Mouse (Mus musculus) urinary bladder, postnatal 14 days (tissue): ENCODE results near the gene Ltbp1.
A peak's percentile ranks its signal among the peaks of the same experiment; 100 is the strongest.

Experiments used
- DNase-seq: peaks from one replicate; pipeline ENCODE4 v3.0.0; 2021; ENCODE audit warnings: low spot score

The Ltbp1 gene

DNA sequence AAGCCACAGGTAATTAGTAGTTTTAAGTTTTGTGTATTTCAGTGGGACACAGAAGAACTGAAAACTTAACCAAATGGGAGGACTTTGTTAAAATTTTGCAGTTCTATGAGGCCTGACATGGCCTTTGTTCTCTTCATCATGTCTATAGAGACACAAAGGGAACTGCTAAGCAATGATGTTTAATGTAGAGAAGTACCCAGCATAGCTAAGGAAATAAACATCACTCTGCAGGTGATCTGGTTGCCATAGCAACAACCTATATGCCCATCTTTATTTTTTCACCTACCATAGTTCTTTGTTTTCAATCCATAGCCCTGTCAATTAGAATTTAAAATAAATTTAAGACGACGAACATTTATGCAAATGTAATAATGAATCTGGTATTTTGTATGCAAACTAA lies 233.3 kb downstream of the Ltbp1 start:
- DNase-seq: no peak

DNA sequence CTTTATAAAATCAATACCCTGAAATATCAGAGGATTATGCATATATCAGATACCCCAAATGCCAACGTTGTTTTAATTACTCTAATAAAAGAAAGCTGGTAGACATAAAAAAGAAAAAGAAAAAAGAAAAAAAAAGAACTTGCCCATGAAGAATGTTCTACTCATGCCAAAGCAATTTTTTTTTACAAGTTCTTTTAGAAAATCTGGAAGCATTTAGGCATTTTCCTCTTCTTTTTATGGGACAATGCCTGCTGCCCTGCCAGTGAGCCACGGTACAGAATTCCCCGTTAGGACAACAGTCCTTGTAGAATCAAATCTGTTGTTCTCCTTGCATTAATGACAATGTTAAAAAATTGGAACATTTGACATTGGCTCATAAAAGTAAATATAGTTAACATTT lies 234.2 kb downstream of the Ltbp1 start:
- no peak for DNase-seq

DNA sequence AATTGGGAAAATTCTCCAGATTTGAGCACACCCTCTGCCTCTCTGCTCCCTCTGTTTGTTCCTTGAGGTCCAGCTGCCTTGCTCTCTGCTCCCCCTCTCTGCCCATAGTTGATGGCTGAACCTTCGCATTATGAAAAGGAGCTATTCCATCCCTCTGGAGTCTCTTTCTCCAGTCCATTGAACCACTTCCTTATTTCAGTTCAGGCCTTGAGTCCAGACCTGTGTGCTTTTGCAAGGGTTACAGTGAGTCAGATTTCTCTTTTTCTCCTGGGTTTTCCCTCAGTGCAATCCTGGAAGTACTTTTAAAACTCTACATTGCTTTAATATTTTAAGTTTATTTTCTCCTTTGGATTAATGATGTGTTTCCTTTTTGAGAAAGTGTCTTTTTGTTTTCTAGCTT lies 236.7 kb downstream of the Ltbp1 start:
- DNase-seq: no peak

DNA sequence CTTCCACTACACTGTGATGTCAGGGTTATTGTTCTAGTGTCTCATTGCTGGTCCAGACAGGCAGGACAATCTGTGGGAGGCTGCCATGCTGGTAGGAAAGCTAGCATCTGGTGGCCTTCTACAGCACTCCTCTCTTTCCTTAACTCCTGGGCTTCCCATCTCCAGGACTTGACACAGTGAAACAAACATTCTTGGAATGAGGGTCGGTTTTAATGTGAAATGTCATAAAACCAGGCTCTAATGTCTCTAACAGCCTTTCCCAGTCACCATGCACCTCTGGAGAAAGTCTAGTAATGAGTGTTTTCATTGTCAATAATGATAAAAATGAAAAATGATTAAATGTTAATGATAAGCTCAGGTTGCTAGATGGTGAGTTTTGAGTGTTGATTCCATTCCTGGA lies 237.9 kb downstream of the Ltbp1 start:
- no peak for DNase-seq

DNA sequence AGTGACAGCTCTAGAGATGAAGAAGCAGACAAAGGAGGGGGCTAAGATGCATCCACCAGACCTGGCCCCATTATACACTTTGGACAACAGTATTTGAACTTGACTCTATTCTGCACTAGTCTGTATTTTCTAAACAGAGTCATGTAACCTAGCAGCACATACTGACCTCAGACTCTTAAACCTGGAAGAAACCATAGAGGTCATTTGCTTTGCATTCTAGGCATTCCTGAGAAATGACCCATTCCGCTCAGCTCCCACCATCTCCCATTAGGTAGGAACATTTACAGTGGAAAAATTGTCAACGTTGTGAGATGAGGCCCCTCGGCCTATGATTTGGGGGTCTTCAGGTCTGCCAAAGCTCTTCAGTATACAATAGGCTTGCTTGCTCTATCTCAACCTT lies 238.8 kb downstream of the Ltbp1 start:
- no peak for DNase-seq

DNA sequence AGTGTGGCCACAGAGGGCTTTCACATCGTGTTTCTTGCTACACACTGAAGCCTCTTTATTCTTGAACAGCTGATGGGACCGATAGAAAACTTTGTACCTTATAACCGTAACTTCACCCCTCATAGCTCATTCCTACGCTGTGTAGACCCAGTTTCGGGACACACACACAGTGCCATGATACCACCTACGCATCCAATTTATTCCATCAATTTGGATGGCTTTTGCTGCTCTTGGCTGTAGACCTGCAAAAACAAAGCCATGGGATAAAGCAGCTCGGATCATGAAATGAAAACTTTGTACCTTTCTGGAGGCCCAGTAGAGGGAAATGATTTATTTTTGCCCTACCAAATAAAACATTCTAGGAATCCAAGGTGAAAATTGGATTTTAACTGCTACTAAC lies 239.7 kb downstream of the Ltbp1 start:
- DNase-seq: no peak

DNA sequence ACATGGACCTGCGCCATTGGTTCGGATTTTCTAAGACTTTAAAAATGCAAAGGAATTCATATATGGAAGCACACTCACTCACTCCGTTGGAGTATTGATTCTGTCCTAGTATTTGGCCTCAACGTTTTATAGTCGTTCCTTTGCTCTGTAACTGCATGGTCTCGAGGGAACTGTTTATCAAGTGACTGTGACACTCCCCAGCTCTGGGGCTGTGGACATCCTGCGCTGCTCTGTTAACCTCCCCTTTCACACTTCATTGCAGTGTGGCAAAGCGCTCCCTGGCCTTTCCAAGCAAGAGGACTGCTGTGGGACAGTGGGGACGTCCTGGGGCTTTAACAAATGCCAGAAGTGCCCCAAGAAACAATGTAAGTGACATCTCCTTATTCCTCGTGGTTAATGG lies 243.3 kb downstream of the Ltbp1 start:
- DNase-seq: no peak

DNA sequence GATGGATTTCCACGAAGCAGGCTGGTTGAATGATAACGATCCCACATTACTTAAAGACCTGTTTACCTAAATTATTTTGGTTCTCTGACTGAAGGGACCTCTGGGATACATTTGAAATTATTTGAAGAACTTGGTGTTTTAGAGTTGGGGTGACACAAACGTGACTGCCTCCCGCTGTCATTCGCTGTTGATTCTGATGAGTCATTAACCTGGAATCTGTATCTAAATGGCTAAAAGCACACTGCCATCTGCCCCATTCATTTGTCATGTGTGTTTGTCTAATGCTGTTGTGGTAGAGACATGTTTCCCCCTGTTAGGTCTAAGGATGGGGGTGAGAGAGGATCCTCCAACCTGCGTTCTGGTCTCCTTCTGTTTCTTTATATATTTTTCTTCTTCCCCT lies 245.2 kb downstream of the Ltbp1 start:
- no peak for DNase-seq

DNA sequence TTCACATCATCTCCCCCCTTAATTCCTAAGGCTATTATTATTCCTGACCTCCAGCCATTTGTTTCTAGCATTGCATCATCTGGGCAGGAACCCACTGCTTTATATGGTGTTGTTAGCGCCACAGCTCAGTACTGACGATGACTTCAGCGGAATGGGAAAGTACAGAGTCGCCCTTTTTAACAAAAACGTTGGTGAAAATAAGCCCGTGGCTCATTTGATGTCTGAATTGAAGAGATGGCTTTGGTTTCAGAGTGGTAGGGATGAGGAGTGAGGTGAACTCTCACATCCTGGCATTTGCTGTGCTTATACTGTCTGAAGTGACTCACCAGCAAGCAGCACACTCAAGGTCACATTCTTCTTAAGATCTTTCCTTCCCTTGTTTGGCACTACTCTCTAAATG lies 245.7 kb downstream of the Ltbp1 start:
- no peak for DNase-seq

DNA sequence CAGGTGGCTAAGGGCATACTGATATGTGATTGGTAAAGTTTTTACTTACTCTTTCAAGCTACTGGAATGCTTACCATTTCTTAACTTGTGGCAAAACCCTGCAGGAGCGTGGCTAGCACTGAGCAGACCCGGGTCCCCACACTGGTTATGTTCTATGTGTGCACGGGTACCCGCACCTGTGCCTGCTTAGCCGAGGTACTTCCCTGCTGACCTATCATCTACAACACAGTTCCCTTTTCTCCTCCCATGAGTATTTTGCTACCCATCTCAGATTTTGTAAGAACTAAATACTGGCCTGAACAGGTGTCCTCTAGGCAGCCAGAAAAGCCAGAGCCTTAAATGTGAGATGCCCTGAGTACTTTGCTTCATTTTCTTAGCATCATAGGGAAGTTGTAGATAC lies 247.2 kb downstream of the Ltbp1 start:
- no peak for DNase-seq

DNA sequence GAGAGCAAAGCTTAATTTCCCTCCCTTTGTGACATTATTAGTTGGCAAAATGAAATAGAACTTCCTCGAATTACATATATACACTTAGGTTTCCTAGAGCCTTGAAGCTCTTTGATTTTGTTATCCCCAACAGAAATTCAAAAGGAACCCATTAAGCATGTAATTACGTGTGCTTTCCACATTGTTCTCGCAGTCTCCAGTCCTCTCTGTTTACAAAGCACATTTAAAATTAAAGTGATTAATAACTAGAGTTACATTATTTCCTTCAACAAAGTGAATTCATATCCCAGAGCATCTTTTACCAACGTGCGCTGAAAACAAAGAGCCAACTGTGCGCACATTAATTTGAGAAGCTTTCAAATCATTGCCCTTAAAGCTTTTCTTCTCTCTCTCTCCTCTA lies 249.5 kb downstream of the Ltbp1 start:
- no peak for DNase-seq

DNA sequence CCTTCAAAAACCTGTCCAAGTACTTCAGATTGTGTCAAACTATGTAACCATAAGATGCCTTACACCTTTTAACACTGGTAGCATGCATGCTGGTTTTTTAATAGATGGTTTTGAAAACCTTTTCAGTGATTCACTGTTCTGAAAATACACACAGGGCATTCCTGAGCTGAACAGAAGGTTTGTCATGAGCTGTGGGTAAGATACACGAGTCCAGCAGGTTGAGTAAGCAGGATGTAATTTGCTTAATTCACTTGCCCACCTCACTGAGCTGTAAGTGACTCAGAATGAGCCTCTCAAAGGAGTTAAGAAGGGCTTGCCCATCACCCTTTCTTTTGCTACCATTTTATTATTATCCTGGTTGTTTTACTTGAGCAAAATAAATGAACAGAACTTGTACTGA lies 250.6 kb downstream of the Ltbp1 start:
- DNase-seq: no peak

DNA sequence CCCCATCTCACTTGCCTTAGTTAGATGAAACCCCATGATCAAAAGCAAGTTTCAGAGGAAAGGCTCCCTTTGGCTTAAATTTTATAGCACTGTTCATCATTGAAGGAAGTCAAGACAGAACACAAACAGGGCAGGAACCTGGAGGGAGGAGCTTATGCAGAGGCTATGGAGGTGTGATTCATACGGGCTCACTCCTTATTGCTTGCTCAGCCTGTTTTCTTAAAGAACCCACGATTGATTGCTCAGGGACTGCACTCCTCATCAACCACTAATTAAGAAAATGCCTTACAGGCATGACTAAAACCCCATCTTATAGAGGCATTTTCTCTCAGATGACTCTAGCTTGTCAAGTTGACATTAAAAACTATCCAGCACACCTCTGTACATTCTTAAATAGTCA lies 253.1 kb downstream of the Ltbp1 start:
- peak; percentile 19 for DNase-seq

DNA sequence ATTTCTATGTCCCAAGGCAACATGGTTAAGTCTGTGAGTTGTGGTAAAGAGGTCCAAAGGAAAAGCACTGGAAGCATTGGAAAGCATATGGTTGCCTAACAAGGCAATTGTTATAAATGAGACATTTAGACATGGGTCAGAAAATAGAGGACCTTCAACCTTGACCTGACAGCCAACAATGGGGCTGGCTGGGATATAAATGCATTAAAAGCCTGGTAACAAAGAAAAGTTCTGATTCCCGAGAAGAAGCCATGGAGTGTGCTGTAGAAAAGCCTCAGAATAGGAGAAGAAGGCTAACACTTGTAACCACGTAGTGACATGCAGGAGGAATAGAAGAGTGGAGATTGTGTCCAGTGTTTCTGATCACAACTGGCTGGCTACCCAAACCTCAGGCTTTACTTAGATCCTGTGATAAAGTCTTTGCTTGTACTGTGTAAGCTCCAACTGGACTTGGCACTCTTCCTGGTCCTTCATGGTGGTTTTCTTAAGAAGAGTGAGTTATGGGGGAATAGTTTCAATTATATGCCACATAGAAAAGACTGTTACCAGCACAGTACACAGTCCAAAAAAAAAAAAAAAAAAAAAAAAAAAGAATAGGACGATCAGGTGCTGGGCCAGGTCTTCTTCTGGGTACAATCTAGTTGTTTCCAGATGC lies 258.1 kb downstream of the Ltbp1 start:
- DNase-seq: no peak

DNA sequence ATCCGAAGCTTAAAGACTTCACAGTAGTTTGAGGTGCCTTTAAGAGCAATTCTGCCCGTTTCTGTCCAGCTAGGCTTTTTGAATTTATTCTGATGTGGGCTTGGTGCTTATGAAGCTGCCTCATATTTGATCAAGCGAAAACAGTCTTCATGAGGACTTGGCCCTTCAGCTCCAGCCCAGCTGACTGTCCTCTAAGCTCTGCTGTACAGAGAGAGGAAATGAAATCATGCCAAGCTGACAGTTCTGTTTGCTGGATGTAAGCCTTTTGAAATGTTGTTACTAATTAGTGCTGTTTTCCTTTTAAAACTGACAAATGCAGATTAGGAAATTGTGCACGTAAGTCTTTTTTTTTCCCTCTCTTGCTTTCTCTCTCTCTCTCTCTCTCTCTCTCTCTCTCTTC lies 263.1 kb downstream of the Ltbp1 start:
- no peak for DNase-seq

DNA sequence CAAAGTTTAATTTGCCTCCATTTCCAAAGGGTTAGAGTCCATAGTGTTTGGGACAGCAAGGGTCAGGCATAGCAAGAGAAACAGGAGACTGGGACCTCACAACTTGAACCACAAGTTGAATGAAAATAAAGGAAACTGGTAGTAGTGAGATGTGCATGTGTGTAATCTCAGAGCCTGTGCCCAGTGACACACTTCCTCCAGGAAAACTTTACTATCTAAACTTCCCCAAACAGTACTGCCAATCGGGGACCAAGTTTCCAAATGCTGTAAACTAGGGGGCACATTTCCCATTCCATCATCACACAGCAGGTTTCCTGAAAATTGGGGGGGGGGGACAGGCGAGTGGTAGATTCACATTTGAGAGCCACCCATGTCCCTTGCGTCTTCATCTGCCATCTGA lies 267.1 kb downstream of the Ltbp1 start:
- no peak for DNase-seq

DNA sequence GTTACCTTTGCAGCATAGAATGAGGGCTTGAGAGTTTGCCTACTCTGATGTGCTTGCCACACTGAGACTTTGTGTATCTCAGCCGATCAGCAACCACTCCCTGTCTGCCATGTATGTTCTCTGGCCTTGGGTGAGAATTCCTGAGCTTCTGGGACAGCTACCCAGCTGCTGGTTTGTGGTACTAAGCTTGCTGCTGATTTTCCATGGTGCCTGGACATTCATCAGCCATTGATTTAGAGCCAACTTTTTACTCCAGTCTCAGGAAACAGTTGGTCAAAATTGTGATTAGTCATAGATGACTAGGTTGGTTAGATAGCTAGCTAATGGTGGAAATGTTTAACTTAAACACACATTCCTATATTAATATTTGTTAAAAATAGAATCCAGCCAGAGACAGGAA lies 267.9 kb downstream of the Ltbp1 start:
- DNase-seq: no peak

DNA sequence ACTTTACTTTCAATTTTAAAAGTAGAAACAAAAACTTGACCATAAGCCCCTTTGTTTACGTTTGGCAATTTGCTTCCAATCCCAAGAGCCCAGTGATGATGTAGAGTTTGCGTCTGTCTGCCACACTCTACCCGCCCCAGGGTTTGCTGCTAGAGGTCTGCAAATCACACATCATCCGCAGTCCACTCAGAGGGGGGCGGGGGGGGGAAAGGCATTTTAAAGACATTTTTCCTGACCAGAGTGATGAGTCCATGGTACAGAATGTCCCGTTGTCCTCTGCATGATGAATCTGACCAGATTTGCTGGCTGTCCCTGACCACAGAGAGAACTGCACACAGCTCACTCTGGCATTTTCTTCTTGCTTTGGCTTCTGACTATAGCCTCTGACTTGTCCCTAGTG lies 269.9 kb downstream of the Ltbp1 start:
- no peak for DNase-seq

DNA sequence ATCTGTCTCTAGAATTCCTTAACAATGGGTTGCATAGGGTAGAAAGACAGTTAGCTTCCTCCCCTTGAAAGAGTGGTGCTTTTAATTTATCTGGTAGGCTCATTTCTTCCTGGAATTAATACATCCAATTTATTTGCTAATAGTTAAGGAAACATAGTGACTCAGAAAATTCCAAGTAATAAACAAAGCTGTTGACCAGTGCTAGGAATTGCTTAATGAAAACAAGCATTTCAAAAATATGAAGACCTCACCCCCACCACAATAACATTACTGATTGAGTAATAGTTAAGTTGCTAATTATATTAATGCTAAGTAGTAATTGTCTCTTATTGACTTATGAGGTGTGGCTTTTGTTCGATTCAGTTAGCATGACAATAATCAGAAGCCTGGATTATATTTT lies 272.7 kb downstream of the Ltbp1 start:
- DNase-seq: no peak

DNA sequence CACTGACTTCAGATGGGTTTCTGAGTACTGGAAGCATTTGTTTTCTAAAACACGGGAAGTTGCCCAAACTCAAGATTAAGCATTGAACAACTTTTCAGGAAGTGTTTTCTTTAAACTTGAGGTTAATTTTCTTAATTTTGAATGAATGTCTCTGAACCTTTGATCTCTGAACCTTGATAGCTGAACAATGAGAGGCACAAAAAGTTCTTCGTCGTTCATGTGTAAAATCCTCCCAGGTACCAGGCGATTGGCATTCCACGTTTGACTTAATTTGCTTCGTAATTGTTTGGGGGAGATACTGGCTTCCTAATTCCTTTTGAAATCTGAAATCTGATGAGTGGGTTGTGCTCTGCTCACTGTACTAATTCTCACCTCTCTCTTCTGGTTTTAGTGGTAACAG lies 273.2 kb downstream of the Ltbp1 start:
- no peak for DNase-seq

DNA sequence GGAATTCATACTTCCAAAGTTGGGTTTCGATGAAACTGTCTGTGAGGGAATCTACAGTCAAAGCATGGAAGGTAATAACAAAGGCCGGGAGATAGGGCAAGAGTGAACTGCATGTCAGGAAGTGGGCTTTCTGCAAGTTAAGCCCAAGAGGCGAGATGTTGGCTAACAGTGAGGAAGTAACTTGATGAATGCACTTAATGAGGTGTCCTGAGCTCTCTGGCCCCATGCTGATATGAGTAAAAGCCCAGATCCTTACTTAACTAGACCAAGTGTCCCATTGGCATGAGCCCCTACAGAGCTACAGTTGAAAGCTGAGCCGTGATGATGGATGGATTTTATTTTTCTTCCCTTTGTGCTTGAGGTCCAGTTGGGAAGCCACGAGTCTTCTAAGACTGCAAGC lies 276.0 kb downstream of the Ltbp1 start:
- no peak for DNase-seq

DNA sequence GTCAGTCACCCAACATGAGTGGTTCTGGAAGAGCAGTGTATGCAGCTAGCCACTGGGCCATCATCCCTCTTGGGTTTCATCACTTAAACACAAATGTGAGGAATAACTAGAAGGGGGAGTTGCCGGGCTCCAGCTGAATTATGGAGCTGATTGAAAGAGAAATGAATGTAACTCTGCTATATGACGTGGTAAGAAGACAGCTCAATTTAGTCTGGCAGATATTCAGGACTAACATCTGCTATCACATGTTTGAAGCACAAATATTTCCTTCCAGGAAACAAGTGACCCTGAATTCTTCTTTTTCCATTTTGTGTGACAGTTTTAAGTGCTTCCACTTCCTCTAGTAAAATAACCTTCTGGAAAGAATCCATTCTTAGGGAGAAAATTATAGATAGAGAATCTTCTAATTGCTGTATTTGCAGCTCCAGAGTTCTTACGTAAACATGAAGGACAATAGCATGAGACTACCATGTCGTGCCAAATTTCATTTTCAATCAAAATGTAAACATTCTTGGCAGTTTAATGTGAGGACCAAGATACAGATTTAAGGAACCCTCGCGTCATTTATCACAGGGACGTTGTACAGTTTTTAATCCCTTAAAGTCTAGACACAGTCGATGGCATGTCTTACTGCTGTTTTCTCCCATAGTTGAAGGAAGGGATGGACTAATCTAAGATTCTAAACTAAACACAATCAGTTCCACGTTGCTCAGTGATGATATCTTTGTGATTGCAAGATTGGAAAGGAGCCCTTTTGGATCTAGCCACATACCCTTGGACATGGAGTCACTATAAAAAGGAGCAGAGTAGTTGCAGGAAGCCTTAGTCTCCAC lies 279.7 kb downstream of the Ltbp1 start:
- DNase-seq: no peak

DNA sequence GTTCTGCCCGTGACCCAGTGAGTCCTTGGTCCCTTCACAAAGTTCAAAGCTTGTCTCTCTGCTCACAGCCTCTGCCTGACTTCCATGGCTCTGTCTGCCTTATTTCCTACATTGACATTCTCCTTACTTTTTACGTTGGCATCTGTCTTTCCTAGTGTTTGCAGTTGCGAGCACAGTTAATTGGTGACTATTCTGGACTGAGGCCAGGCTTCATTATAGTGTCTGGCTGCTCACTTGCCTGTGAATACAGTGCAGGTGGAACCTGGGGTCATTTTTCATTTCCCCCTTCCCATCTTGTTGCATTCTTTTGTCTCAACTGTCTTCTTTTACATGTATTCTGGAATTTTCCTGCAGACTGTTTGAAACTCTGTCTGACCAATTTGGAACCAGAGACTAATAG lies 287.6 kb downstream of the Ltbp1 start:
- DNase-seq: no peak

DNA sequence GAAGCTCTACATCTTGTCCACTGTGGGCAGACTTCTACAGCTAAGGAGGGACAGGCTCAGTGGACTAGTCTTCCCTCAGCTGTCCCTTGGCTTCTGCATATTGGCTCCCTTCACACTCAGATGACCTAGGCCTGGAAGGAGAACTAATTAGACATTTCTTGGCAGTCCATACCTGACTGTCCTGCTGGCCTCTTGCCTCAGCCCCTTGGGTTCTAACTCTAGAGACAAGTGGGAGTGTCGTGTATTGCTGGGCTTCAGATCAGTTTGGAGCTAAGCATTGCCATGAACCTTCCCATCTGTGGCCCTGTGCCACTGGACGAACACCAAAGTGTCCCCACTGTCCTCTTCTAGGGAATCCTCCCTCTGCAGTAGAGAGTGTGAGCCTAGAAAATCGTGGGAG lies 288.4 kb downstream of the Ltbp1 start:
- peak; percentile 24 for DNase-seq
